ENCODE assay signal across 9 mouse cellular contexts in the genomic region with DNA sequence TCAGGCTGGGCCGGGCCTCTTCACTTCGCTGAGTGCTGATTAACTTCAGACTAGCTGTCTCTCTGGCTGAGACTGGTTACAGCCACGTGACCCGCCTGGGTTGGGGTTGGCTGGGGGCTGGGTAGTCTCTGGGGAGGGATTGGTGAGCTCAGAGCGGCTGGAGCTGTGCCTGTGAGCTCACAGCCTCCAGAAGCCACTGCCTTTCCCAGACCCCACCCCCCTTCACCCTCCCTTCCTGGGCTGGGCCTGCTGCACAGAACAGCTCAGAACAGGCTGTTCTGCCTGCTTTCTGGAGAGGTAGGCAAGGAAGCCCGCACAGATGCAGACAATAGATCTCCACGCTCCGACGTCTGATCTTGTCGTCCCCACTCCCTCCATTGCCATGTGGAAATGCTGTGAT. TPM values are rescaled to one million over a fixed set of nuclear protein-coding genes. Genes with fewer than 3 reads are reported as not detected.
DNase-seq lines count a peak whose midpoint lies in the region; ATAC-seq and TF ChIP-seq lines count a peak whose summit lies in the region.
"Had no signal": no experiment of that assay in that cellular context is flagged by ENCODE, and none has a peak within 500 bp of the region (broad histone marks: within the 10 kb centered on the region; RNA-seq: fewer than 3 reads in every experiment).

No protein-coding gene starts in this region.

- peak; percentile 99 for ATAC-seq in forebrain, postnatal 0 days
- peak; percentile 98 for ATAC-seq in liver, postnatal 0 days
- ATAC-seq in neural tube, embryonic 15.5 days (ENCODE audit: low FRiP score), result peak; percentile 95

- intact Hi-C loops in heart, postnatal 25 days (cut with DNase I), result no loop called here

- TF ChIP-seq CTCF in forebrain, postnatal 0 days (IDR thresholded peaks at IDR 0.05; ENCODE audit: low read depth), result no peak
- no peak for TF ChIP-seq CTCF in layer of hippocampus, adult 2 months (conservative IDR thresholded peaks at IDR 0.05)
- TF ChIP-seq CTCF in liver, postnatal 0 days (IDR thresholded peaks at IDR 0.05; ENCODE audit: low read depth), result no peak

- under 1% methylated on average over 10 of the region's 10 CpGs for WGBS in forebrain, postnatal 0 days
- whole genome bisulfite sequencing in liver, postnatal 0 days (ENCODE audit: insufficient replicate concordance), result under 1% methylated on average over 10 of the region's 10 CpGs
- 2% methylated on average over 10 of the region's 10 CpGs for WGBS in neural tube, embryonic 15.5 days

- 0 out of 2 replicates have a peak, but pooled peaks have one; percentile 6 for TF ChIP-seq EP300 in liver, postnatal 0 days (IDR thresholded peaks at IDR 0.05; ENCODE audit: low read depth)

- no peaks in the 10 kb centered on the region for H3K9me3 ChIP-seq in forebrain, postnatal 0 days (ENCODE audit: low read length)
- H3K9me3 ChIP-seq in liver, postnatal 0 days (ENCODE audit: low read length), result no peaks in the 10 kb centered on the region
- H3K9me3 ChIP-seq in neural tube, embryonic 15.5 days (replicated peaks), result no peaks in the 10 kb centered on the region

- no peaks in the 10 kb centered on the region for H3K27me3 ChIP-seq in forebrain, postnatal 0 days (ENCODE audit: insufficient read depth, low read length)
- H3K27me3 ChIP-seq in liver, postnatal 0 days (ENCODE audit: insufficient read depth, low read length), result no peaks in the 10 kb centered on the region
- no peaks in the 10 kb centered on the region for H3K27me3 ChIP-seq in neural tube, embryonic 15.5 days (replicated peaks)

- no peak overlapping the region for H3K4me3 ChIP-seq in forebrain, postnatal 0 days (ENCODE audit: low read depth, low read length)
- H3K4me3 ChIP-seq in layer of hippocampus, adult 2 months, result peak overlapping the region; percentile 33; the same call in 1 of the 2 replicates
- no peak overlapping the region for H3K4me3 ChIP-seq in liver, postnatal 0 days (ENCODE audit: low read depth, low read length)
- peak overlapping the region; percentile 9; the same call in 1 of the 2 replicates for H3K4me3 ChIP-seq in neural tube, embryonic 15.5 days (replicated peaks)
- H3K4me3 ChIP-seq: erythroblast, embryonic 14.5 days had no signal

- H3K4me1 ChIP-seq in forebrain, postnatal 0 days (ENCODE audit: insufficient read depth), result peaks cover 10% of the 10 kb centered on the region
- H3K4me1 ChIP-seq in liver, postnatal 0 days (ENCODE audit: insufficient read depth), result peaks cover 17% of the 10 kb centered on the region
- H3K4me1 ChIP-seq in neural tube, embryonic 15.5 days, result peaks cover 48% of the 10 kb centered on the region

- peak; percentile 95 for DNase-seq in ES-CJ7 (ENCODE audit: low read depth, low spot score)
- peak; percentile 44 for DNase-seq in c-Kit-positive CD71-positive TER-119-negative erythroid progenitor cells, embryonic 14.5 days (ENCODE audit: low read depth)
- DNase-seq in forebrain, postnatal 0 days, result peak; percentile 91
- peak; percentile 97 for DNase-seq in heart, postnatal 25 days (ENCODE audit: low spot score)
- DNase-seq in layer of hippocampus, adult 2 months (ENCODE audit: low spot score in 2 of 2), result peak; percentile 91 to 94
- DNase-seq in liver, postnatal 0 days, result peak; percentile 83
- peak; percentile 79 for DNase-seq in thymus, postnatal 25 days

- peak overlapping the region; percentile 20 for H3K4me2 ChIP-seq in forebrain, postnatal 0 days (ENCODE audit: low read depth)
- H3K4me2 ChIP-seq in liver, postnatal 0 days (ENCODE audit: low read depth, low read length), result peak overlapping the region; percentile 44
- H3K4me2 ChIP-seq in neural tube, embryonic 15.5 days, result peak overlapping the region; percentile 40

- peak overlapping the region; percentile 84 for H3K27ac ChIP-seq in forebrain, postnatal 0 days (ENCODE audit: low read depth, low read length)
- peak overlapping the region; percentile 96 for H3K27ac ChIP-seq in layer of hippocampus, adult 2 months
- peak overlapping the region; percentile 7; the same call in 1 of the 2 replicates for H3K27ac ChIP-seq in liver, postnatal 0 days (ENCODE audit: low read depth)
- H3K27ac ChIP-seq in neural tube, embryonic 15.5 days (replicated peaks), result peak overlapping the region; percentile 81

- H3K9ac ChIP-seq in forebrain, postnatal 0 days, result peak overlapping the region; percentile 42
- H3K9ac ChIP-seq in liver, postnatal 0 days (replicated peaks), result peak overlapping the region; percentile 44
- no peak overlapping the region; the same call in 1 of the 2 replicates for H3K9ac ChIP-seq in neural tube, embryonic 15.5 days (replicated peaks)

- H3K36me3 ChIP-seq in forebrain, postnatal 0 days (ENCODE audit: insufficient read depth), result no peaks in the 10 kb centered on the region
- H3K36me3 ChIP-seq in liver, postnatal 0 days (replicated peaks; ENCODE audit: insufficient read depth, low read length), result 0 out of 2 replicates have a peak, but pooled peaks cover 3% of the 10 kb centered on the region
- H3K36me3 ChIP-seq in neural tube, embryonic 15.5 days, result peaks cover 3% of the 10 kb centered on the region; the same call in 1 of the 2 replicates

RNA-seq across cellular contexts. Expression of gene P4ha2, which starts 13.0 kb away (rescaled TPM):
- total RNA-seq in forebrain, postnatal 0 days (2014; rRNA removed), result 6.8 and 9.8 TPM in 2 replicates
- polyA plus RNA-seq in forebrain, postnatal 0 days (2015; fragmentation: Nextera tagmentation; extraction: Ambion mirVana), result 6.0 and 6.1 TPM in 2 replicates
- 10 to 100 TPM; 56.6 to 61.7 TPM for total RNA-seq in heart, postnatal 25 days (2021)
- 10 to 100 TPM; 18.6 to 28.7 TPM for total RNA-seq in layer of hippocampus, adult 2 months (2021)
- polyA plus RNA-seq in liver, postnatal 0 days (2015; fragmentation: Nextera tagmentation; extraction: Ambion mirVana), result 2.4 and 2.7 TPM in 2 replicates
- 16.7 and 18.5 TPM in 2 replicates for polyA plus RNA-seq in neural tube, embryonic 15.5 days (2015; fragmentation: Nextera tagmentation; extraction: Ambion mirVana)
- polyA plus RNA-seq: erythroblast, embryonic 14.5 days had no signal

RNA-seq across cellular contexts. Expression of gene Pdlim4, which starts 44.1 kb away (rescaled TPM):
- 27.6 and 30.9 TPM in 2 replicates for total RNA-seq in forebrain, postnatal 0 days (2014; rRNA removed)
- polyA plus RNA-seq in forebrain, postnatal 0 days (2015; fragmentation: Nextera tagmentation; extraction: Ambion mirVana), result 47.9 and 50.7 TPM in 2 replicates
- 10 to 100 TPM; 34.4 to 42.1 TPM for total RNA-seq in heart, postnatal 25 days (2021)
- total RNA-seq in layer of hippocampus, adult 2 months (2021), result 10 to 100 TPM; 13.4 to 14.3 TPM
- polyA plus RNA-seq in liver, postnatal 0 days (2015; fragmentation: Nextera tagmentation; extraction: Ambion mirVana), result 4.0 TPM in 2 replicates
- 34.4 and 45.7 TPM in 2 replicates for polyA plus RNA-seq in neural tube, embryonic 15.5 days (2015; fragmentation: Nextera tagmentation; extraction: Ambion mirVana)

Comparison
In these comparisons a context has a peak if more than half of its experiments do, and no peak if none do; other contexts are left out.
1. DNase-seq: peak in every context shown above with its lines; median percentile 97 in heart, postnatal 25 days; 95 in ES-CJ7; 92 in layer of hippocampus, adult 2 months; 91 in forebrain, postnatal 0 days; 83 in liver, postnatal 0 days; 79 in thymus, postnatal 25 days; 44 in c-Kit-positive CD71-positive TER-119-negative erythroid progenitor cells, embryonic 14.5 days.
2. H3K27ac ChIP-seq: peak in every context shown above with its lines; median percentile 96 in layer of hippocampus, adult 2 months; 84 in forebrain, postnatal 0 days; 81 in neural tube, embryonic 15.5 days; 7 in liver, postnatal 0 days.
3. H3K4me3 ChIP-seq: peak in layer of hippocampus, adult 2 months (single experiment) and neural tube, embryonic 15.5 days (single experiment); none in forebrain, postnatal 0 days (single experiment) and liver, postnatal 0 days (single experiment).
4. Peak in every context shown above with its lines, with median percentiles within 50 percentile points of each other: ATAC-seq and H3K4me2 ChIP-seq.